Mouse (Mus musculus) embryonic facial prominence, embryonic 12.5 days (tissue): ENCODE measurements at regions not wholly inside any gene's neighbourhood (a gene's known extent, or its start where the extent isn't known, plus 50 kb on each side); places are given as distances from the start of the nearest gene placed in this dataset.

Source experiments
- ATAC-seq: fragments of 200-750 bp; cut with Nextera tagmentation; 2 replicates; pipeline ENCODE4 v1.8.0; 2017; ENCODE audit not compliant: insufficient number of reproducible peaks, insufficient read depth, low FRiP score, low TSS enrichment
- H3K27ac ChIP-seq: fragments of 300-500 bp; sonication (generic); 2 replicates; pipeline ENCODE4 v1.5.1; 2016; ENCODE audit warnings: mild to moderate bottlenecking
- H3K27me3 ChIP-seq: fragments of 300-500 bp; sonication (generic); 2 replicates; pipeline ENCODE4 v1.6.1; 2016; ENCODE audit warnings: mild to moderate bottlenecking, moderate library complexity
- H3K36me3 ChIP-seq: fragments of 300-500 bp; sonication (generic); 2 replicates; pipeline ENCODE4 v1.6.1; 2016; ENCODE audit warnings: mild to moderate bottlenecking
- H3K4me1 ChIP-seq: fragments of 300-500 bp; sonication (generic); 2 replicates; pipeline ENCODE4 v1.6.1; 2016
- H3K4me2 ChIP-seq: fragments of 300-500 bp; sonication (generic); replicated peaks from 2 replicates; pipeline ENCODE4 v1.6.1; 2016; ENCODE audit warnings: mild to moderate bottlenecking, moderate library complexity
- H3K4me3 ChIP-seq: fragments of 300-500 bp; sonication (generic); 2 replicates; pipeline ENCODE4 v1.5.1; 2016; ENCODE audit warnings: mild to moderate bottlenecking
- H3K9ac ChIP-seq: fragments of 300-500 bp; sonication (generic); 2 replicates; pipeline ENCODE4 v1.6.1; 2016; ENCODE audit warnings: mild to moderate bottlenecking, moderate library complexity
- H3K9me3 ChIP-seq: fragments of 300-500 bp; sonication (generic); 2 replicates; pipeline ENCODE4 v1.6.1; 2016; ENCODE audit warnings: mild to moderate bottlenecking, moderate library complexity
- WGBS: fragments of 180-500 bp; shearing (Covaris S2); methylation state at CpG from one replicate; pipeline ENCODE4 v1.1.7; 2016; 5-methylcytosine and 5-hydroxymethylcytosine counted together

DNA sequence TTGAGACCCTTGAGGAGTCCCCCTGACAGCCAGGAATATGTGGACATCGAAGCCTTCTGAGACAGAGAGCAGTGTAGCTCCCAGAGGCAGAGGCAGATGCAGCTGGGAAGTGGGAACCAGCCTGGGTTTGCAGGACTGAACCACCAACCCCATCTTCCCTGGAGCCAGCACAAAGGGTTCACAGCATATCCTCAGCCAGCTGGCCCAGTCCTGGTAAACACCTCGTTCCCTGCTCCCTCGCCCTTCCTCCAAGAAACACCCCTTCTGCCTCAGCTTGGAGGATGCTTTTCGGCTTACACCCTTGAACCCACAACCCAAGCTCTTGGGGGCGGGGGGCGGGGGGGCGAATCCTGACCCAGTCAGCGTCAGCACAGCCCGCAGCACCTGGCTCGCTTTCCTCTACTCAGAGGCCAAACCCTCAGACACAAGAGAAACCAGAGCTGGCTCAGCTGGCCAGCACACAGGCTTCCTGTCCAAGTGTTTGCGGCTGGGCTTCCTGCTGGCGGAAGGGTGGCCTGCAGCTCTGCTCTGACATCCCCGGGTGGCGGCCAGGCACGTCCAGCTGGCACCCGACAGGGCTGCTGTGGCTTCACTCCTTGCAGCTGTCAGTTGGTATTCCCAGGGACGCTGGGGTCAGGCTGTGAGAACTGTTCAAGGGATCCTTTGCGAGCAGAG, 82.6 kb downstream of the Cpn2 start:
- Histone ChIP-seq H3K36me3 (no peaks in the 10 kb centered on the region), H3K27ac (peak overlapping the region; percentile 78), H3K27me3 (peaks cover 11% of the 10 kb centered on the region; the same call in 1 of the 2 replicates), H3K4me2 (peak overlapping the region; percentile 15; the same call in 1 of the 2 replicates), H3K9ac (peak overlapping the region; percentile 35; the same call in 1 of the 2 replicates), H3K4me3 (no peak overlapping the region), H3K4me1 (peaks cover 50% of the 10 kb centered on the region), H3K9me3 (no peaks in the 10 kb centered on the region)
- ATAC-seq = peak; percentile 31
- WGBS = 19% methylated on average over 18 of the region's 18 CpGs

GRCm38 (mm10) chr16:30185707-30186106, 81.6 kb downstream of the Cpn2 start:
- ATAC-seq = no peak
- Histone ChIP-seq H3K9ac (no peak overlapping the region), H3K4me3 (no peak overlapping the region), H3K4me1 (peaks cover 58% of the 10 kb centered on the region), H3K4me2 (no peak overlapping the region), H3K27ac (peak overlapping the region; percentile 78; the same call in 1 of the 2 replicates), H3K36me3 (no peaks in the 10 kb centered on the region), H3K9me3 (no peaks in the 10 kb centered on the region), H3K27me3 (peaks cover 5% of the 10 kb centered on the region; the same call in 1 of the 2 replicates)
- WGBS = 34% methylated on average over 7 of the region's 7 CpGs

- Histone ChIP-seq H3K9me3 (no peaks in the 10 kb centered on the region), H3K4me1 (peaks cover 64% of the 10 kb centered on the region), H3K27ac (0 out of 2 replicates have a peak overlapping the region, but pooled peaks have one; percentile 4), H3K4me2 (no peak overlapping the region), H3K27me3 (peaks cover 5% of the 10 kb centered on the region; the same call in 1 of the 2 replicates), H3K4me3 (no peak overlapping the region), H3K36me3 (no peaks in the 10 kb centered on the region), H3K9ac (no peak overlapping the region)
- no peak for ATAC-seq
- 61% methylated on average over 15 of the region's 15 CpGs for WGBS
Observed at GRCm38 (mm10) chr16:30186201-30186700, 81.0 kb downstream of the Cpn2 start.

- no peaks in the 10 kb centered on the region for H3K36me3 ChIP-seq
- peaks cover 5% of the 10 kb centered on the region; the same call in 1 of the 2 replicates for H3K27me3 ChIP-seq
- no peak overlapping the region for H3K4me2 ChIP-seq
- ATAC-seq = no peak
- H3K9ac ChIP-seq = no peak overlapping the region
- no peak overlapping the region for H3K4me3 ChIP-seq
- peaks cover 69% of the 10 kb centered on the region for H3K4me1 ChIP-seq
- no peaks in the 10 kb centered on the region for H3K9me3 ChIP-seq
- WGBS = 70% methylated on average over 10 of the region's 10 CpGs
- 0 out of 2 replicates have a peak overlapping the region, but pooled peaks have one; percentile 4 for H3K27ac ChIP-seq
Observed at GRCm38 (mm10) chr16:30186701-30187270, 80.5 kb downstream of the Cpn2 start.

- H3K27ac ChIP-seq = peak overlapping the region; percentile 61; the same call in 1 of the 2 replicates
- WGBS = 41% methylated on average over 9 of the region's 9 CpGs
- peak overlapping the region; percentile 49 for H3K4me2 ChIP-seq
- H3K9ac ChIP-seq = peak overlapping the region; percentile 25; the same call in 1 of the 2 replicates
- H3K4me1 ChIP-seq = peaks cover 69% of the 10 kb centered on the region
- no peak overlapping the region for H3K4me3 ChIP-seq
- ATAC-seq = no peak
- H3K9me3 ChIP-seq = no peaks in the 10 kb centered on the region
- H3K27me3 ChIP-seq = peaks cover 5% of the 10 kb centered on the region; the same call in 1 of the 2 replicates
- no peaks in the 10 kb centered on the region for H3K36me3 ChIP-seq
Observed at GRCm38 (mm10) chr16:30187400-30187799, 79.9 kb downstream of the Cpn2 start.

DNA sequence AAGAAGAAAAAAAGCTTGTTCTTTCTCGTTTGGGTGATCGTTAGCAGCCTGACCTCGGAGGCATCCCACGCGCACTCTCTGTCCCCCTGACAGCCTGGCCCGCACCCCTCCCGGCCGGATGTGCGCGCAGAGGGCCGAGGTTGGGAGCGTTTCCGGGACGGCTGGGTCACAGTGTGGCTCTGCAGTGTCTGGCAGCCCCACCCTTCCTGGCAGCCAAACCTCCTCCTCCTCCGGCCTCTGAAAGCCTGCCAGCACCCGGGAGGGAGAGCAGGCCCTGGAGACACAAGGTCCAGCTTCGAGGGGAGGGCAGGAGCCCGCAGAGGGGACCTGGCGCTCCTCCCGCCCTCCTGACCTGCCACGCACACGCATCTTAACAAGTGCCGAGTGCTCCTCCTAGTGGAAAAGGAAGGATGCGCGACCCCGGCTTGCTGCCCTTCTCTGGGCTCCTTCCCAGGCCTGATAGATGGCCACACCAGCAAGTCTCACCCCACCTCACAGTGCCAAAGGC, 79.3 kb downstream of the Cpn2 start:
- Histone ChIP-seq H3K4me1 (peaks cover 69% of the 10 kb centered on the region), H3K4me2 (peak overlapping the region; percentile 49), H3K27ac (peak overlapping the region; percentile 61), H3K4me3 (peak overlapping the region; percentile 24), H3K9ac (peak overlapping the region; percentile 25), H3K36me3 (no peaks in the 10 kb centered on the region), H3K9me3 (no peaks in the 10 kb centered on the region), H3K27me3 (peaks cover 5% of the 10 kb centered on the region; the same call in 1 of the 2 replicates)
- ATAC-seq = no peak
- WGBS = under 1% methylated on average over 26 of the region's 26 CpGs

- no peak for ATAC-seq
- Histone ChIP-seq H3K4me1 (peaks cover 78% of the 10 kb centered on the region), H3K27ac (peak overlapping the region; percentile 25; the same call in 1 of the 2 replicates), H3K9ac (no peak overlapping the region), H3K36me3 (no peaks in the 10 kb centered on the region), H3K27me3 (peaks cover 5% of the 10 kb centered on the region; the same call in 1 of the 2 replicates), H3K4me2 (no peak overlapping the region), H3K4me3 (no peak overlapping the region), H3K9me3 (no peaks in the 10 kb centered on the region)
- 71% methylated on average over 8 of the region's 8 CpGs for WGBS
Observed at GRCm38 (mm10) chr16:30188769-30189430, 78.4 kb downstream of the Cpn2 start.

- H3K9ac ChIP-seq = no peak overlapping the region
- H3K4me3 ChIP-seq = no peak overlapping the region
- WGBS = 29% methylated on average over 11 of the region's 11 CpGs
- peak overlapping the region; percentile 66 for H3K27ac ChIP-seq
- no peaks in the 10 kb centered on the region for H3K36me3 ChIP-seq
- peaks cover 74% of the 10 kb centered on the region for H3K4me1 ChIP-seq
- H3K27me3 ChIP-seq = peaks cover 5% of the 10 kb centered on the region; the same call in 1 of the 2 replicates
- peak; percentile 66 for ATAC-seq
- no peak overlapping the region for H3K4me2 ChIP-seq
- H3K9me3 ChIP-seq = no peaks in the 10 kb centered on the region
Observed at GRCm38 (mm10) chr16:30190351-30190750, 76.9 kb downstream of the Cpn2 start.

- Histone ChIP-seq H3K9ac (no peak overlapping the region), H3K4me3 (no peak overlapping the region), H3K36me3 (no peaks in the 10 kb centered on the region), H3K4me2 (no peak overlapping the region), H3K27ac (peak overlapping the region; percentile 66; the same call in 1 of the 2 replicates), H3K4me1 (peaks cover 69% of the 10 kb centered on the region), H3K27me3 (peaks cover 5% of the 10 kb centered on the region; the same call in 1 of the 2 replicates), H3K9me3 (no peaks in the 10 kb centered on the region)
- no peak for ATAC-seq
- 36% methylated on average over 15 of the region's 15 CpGs for WGBS
Observed at GRCm38 (mm10) chr16:30190935-30191514, 76.3 kb downstream of the Cpn2 start.

DNA sequence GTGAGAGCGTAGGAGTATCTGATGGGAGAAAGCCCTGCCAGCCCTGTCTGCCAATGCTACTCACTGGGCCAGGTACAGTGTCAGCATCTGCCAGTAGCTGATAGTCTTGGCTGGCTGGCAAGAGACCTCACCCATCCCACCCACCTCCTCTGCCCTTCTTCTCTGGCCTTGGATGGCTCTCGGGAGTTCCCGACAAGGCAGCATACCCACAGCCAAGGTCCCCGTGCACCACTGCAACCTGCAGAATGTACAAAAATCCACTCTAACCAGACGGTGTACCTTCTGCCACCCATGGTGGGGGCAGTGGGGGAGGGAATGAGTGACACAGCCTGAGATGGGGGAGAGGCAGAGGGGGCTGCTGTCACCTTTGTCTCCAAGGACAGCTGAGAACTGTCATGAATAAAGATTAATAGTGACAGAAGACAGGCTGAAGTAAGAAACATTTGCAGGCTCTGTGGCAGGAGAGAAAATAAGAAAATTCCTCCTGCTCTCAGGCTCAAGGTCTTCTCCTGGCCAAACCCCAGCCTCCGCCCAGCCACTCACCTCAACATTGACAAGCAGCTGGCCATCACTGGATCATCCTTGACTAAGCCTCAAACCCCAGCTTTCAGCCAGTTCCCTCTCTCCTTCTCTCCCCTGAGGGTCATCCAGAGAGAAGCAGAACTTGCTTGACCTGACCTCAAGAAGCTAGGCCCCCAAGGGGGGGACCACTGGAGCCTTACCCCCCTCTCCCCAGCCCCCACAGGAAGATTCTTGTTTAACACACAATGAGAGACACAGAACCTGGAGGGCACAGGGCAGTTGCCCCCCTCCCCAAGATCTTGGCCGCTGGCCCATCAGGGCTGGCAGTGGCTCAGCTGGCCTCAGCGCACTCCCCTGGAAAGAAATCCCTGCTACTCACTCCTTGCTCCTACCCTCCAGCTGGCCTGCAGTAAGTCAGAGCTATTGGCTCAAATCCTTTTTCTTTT, 73.7 kb downstream of the Cpn2 start:
- Histone ChIP-seq H3K27me3 (peaks cover 5% of the 10 kb centered on the region; the same call in 1 of the 2 replicates), H3K27ac (0 out of 2 replicates have a peak overlapping the region, but pooled peaks have one; percentile 41), H3K4me2 (no peak overlapping the region), H3K4me1 (peaks cover 46% of the 10 kb centered on the region), H3K9ac (no peak overlapping the region), H3K36me3 (no peaks in the 10 kb centered on the region), H3K9me3 (no peaks in the 10 kb centered on the region), H3K4me3 (no peak overlapping the region)
- 54% methylated on average over 8 of the region's 8 CpGs for WGBS
- ATAC-seq = no peak
